Mouse (Mus musculus): ENCODE measurements around the gene Rpl37.

GRCm38 (mm10) chr15:5142714-5143113, 26.3 kb downstream of the Rpl37 start:
- no peak for TF ChIP-seq POLR2A (IDR thresholded peaks at IDR 0.05; ENCODE audit: low read depth, low read length)
- TF ChIP-seq POLR2AphosphoS2 (IDR thresholded peaks at IDR 0.05; ENCODE audit: low read depth, low read length): no peak
- no peak for TF ChIP-seq CHD2 (IDR thresholded peaks at IDR 0.05; ENCODE audit: low read length)
- no peak for TF ChIP-seq CTCF (conservative IDR thresholded peaks at IDR 0.05 in 1 of 2, IDR thresholded peaks at IDR 0.05 in 1 of 2; ENCODE audit: low read depth in 2 of 2, low read length in 2 of 2)

All from CH12.LX (cell line).